Mouse (Mus musculus): ENCODE results near the gene 2310007B03Rik.
A peak's percentile ranks its signal among the peaks of the same experiment; 100 is the strongest.
"Not testable (repeated sequence)": the region's sequence is repeated elsewhere in the genome, so short reads cannot be mapped to it uniquely, and the experiment has no call there.

2310007B03Rik gene

GRCm38 (mm10) chr1:93160501-93161133, at the start of gene 2310007B03Rik:
Gene 2310007B03Rik (minus strand): TSS chr1:93160948.
- no peak for DNase-seq

GRCm38 (mm10) chr1:93210213-93210641, 49.5 kb upstream of the 2310007B03Rik start:
- DNase-seq, result peak; percentile 86

GRCm38 (mm10) chr1:93207536-93208064, 46.9 kb upstream of the 2310007B03Rik start:
- peak; percentile 31 for DNase-seq

GRCm38 (mm10) chr1:93206277-93206970, 45.7 kb upstream of the 2310007B03Rik start:
- no peak for DNase-seq

GRCm38 (mm10) chr1:93197916-93198315, 37.2 kb upstream of the 2310007B03Rik start:
- DNase-seq, result no peak

GRCm38 (mm10) chr1:93197454-93197853, 36.7 kb upstream of the 2310007B03Rik start:
- not testable (repeated sequence) for DNase-seq

GRCm38 (mm10) chr1:93194961-93195360, 34.2 kb upstream of the 2310007B03Rik start:
- DNase-seq, result no peak

GRCm38 (mm10) chr1:93190726-93191305, 30.1 kb upstream of the 2310007B03Rik start:
- DNase-seq, result no peak

- DNase-seq, result peak; percentile 75
Observed at GRCm38 (mm10) chr1:93184071-93184828, 23.5 kb upstream of the 2310007B03Rik start.

GRCm38 (mm10) chr1:93182281-93182680, 21.5 kb upstream of the 2310007B03Rik start:
- DNase-seq, result no peak

GRCm38 (mm10) chr1:93176525-93177332, 16.0 kb upstream of the 2310007B03Rik start:
- peak; percentile 66 for DNase-seq

- DNase-seq, result no peak
Observed at GRCm38 (mm10) chr1:93175849-93176248, 15.1 kb upstream of the 2310007B03Rik start.

- peak; percentile 48 for DNase-seq
Observed at GRCm38 (mm10) chr1:93174399-93174798, 13.7 kb upstream of the 2310007B03Rik start.

- no peak for DNase-seq
Observed at GRCm38 (mm10) chr1:93173665-93174064, 12.9 kb upstream of the 2310007B03Rik start.

GRCm38 (mm10) chr1:93168295-93168775, 7.6 kb upstream of the 2310007B03Rik start, which contains the start of gene Crocc2:
Gene Crocc2 (plus strand): TSS chr1:93168725.
- DNase-seq, result no peak

- DNase-seq, result no peak
Observed at GRCm38 (mm10) chr1:93166346-93167079, 5.8 kb upstream of the 2310007B03Rik start.

GRCm38 (mm10) chr1:93165447-93165846, 4.7 kb upstream of the 2310007B03Rik start:
- no peak for DNase-seq

- no peak for DNase-seq
Observed at GRCm38 (mm10) chr1:93162588-93162987, 1.8 kb upstream of the 2310007B03Rik start.

- no peak for DNase-seq
Observed at GRCm38 (mm10) chr1:93161921-93162320, 1.2 kb upstream of the 2310007B03Rik start.

GRCm38 (mm10) chr1:93161350-93161749, 602 bp upstream of the 2310007B03Rik start:
- DNase-seq, result no peak
